Mouse (Mus musculus) large intestine, adult 2 months (tissue): Measurements from ENCODE around the gene Scyl1. TPM values are rescaled to one million over a fixed set of nuclear protein-coding genes. Genes with fewer than 3 reads are reported as not detected.
"Not testable (repeated sequence)": the region's sequence is repeated elsewhere in the genome, so short reads cannot be mapped to it uniquely, and the experiment has no call there.

Experiments
- DNase-seq: peaks from one replicate; pipeline ENCODE4 v3.0.0-alpha.2; 2012; ENCODE audit warnings: low read depth, low spot score
- WGBS: fragments of 180-500 bp; shearing (Covaris S2); methylation state at CpG from one replicate; pipeline ENCODE4 v1.1.7; 2018; 5-methylcytosine and 5-hydroxymethylcytosine counted together
- polyA plus RNA-seq: library from polyadenylated mRNA; depleted of rRNA; stranded (reverse); fragments of >200 nt; gene quantifications from 2 replicates; pipeline ENCODE4 v1.2.3, GENCODE M21; 2012; rRNA removed

Scyl1 gene
- 53.6 and 70.8 TPM in 2 replicates for polyA plus RNA-seq

DNA sequence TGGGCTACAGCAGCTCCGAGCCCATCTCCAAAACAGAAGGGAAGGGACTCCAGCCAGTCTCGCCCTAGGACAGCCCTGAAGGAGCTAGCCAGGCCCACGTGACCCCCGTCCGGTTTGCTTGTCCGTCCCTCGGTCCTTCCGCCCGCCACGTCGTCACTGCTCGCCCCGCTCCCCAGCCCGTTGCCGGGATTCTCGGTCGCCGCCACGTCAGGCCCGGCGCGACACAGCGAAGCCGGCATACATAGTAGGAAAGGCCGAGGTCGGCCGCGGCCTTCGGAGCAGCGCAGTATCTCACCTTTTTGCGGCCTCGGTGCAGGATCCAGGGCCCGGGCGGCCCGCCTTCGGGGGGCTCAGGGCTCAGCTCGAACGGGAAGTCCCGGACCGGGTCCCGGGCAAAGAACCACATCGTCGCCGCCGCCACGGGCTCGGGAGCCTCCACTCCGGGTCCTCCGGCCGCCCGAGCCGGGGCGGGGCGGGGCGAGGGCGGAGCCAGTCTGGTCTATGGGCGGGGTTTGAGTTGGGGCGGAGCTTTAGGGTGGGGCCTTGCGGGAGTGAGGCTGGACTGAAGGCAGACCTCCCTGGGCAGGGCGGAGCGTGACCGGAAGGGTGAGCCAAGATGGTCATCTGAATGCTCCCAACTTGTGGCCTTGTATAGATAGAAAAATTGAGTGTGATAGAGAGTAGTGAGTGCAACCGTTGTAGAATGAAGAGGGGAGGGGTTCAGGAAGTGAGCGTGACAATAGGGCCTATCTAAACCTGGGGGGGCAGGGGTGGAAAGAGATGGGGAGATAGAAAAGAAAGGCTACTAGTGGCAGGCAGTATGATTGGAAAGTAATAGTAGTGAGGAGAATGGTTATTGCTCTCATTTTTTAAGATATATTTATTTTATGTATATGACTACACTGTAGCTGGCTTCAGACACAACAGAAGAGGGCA lies at the start of gene Scyl1:
Gene Scyl1, minus strand, starts transcription at position 495 of the 936 bp plus-strand sequence.
- WGBS: under 1% methylated on average over 64 of the region's 64 CpGs
- no peak for DNase-seq

DNA sequence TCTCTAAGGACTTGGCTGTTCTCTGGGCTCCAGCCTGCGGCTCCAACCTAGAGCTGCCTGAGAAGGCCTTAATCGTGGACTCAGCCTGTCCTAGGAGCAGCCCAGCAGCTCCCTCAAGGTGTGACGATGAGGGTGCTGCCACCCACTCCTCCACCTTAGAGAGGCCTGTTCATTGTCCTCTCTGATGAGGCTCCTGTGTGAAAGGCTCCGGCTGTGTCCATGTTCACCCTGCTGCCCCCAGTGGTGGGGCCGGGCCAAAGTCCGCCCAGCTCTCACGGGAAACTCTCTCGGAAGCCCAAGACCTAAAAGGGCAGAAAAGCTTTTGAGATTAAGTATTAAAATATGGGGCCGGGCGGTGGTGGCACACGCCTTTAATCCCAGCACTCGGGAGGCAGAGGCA lies 48.3 kb upstream of the Scyl1 start:
- WGBS: 53% methylated on average over 12 of the region's 12 CpGs
- no peak for DNase-seq

DNA sequence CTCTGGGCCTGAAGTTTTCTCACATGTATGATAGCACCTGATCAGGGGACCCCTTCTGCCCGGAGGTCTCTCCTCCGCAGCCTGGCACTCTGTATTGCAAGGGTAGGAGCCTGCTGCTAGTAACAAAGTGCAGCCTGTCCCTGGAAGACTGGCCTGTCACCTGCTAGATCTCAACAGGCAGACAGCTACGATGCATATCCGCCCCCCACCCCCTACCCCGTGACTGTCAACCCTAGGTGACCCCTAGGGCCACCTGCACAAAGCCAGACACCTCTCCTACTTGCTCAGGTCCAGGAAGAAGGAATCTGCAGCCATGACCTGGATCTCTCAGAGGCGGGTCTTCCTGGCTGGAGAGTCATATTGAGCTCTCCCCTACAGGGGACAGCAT lies 47.4 kb upstream of the Scyl1 start:
- WGBS: 68% methylated on average over 6 of the region's 6 CpGs
- DNase-seq: no peak

DNA sequence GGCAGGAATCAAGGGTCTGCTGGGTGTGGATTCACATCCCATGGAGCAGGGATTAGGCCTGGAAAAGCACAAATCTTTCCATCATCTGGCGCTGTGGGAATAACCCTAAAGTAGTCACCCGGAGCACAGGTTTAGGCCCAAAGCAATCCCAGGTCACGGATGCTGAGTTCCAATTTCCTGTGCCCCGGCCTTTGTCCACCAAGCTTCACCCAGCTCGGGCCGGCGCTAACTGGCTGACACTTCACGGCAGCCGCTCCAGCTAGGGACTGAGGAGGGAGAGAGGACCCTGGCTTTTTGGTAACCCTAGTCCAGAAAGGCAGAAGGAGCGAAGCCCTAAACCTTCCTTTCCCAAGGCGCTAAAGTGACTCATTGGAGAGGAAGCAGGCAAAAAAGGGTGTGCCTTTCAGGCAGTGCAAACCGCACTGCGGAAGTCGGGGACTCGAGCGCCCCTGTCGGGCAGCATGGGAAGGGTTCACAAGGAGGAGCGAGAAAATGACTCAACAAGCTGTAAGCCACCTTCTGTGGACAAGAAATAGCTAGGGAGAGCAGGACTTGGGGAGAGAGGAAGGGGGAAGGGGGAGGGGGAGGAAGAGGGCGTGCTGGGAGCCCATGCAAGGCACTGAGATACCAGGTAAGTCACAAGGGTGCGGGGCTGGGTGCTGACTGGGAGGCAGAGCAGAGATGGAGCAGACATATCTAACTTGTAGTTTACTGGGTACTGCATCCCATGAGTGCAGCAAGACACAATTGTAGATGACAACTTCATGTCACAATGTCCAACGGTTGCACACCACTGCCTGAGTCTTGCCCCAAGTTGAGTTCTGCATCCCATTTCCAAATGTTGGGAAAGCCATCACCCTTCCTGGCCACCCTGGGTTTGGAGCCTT lies 46.7 kb upstream of the Scyl1 start:
- WGBS: 11% methylated on average over 21 of the region's 21 CpGs
- DNase-seq: no peak

DNA sequence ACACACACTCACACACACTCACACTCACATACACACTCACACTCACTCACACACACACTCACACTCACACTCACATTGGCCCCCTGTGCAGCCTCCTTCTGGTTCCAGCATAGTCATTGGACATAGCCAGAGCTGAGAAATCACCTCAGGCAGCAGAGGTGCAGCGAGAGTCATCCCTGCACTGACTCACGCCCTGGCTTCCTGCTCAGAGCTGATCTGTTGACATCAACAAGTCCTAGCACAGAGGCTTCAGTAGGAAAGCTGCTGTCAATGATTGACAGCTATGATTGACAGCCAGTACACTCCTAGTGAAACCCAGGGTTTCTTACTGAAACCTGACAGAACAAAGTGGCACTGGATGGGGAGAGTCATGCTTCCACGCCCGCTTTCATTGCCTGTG lies 44.7 kb upstream of the Scyl1 start:
- DNase-seq: peak; percentile 84
- WGBS: 32% methylated on average over 4 of the region's 4 CpGs

DNA sequence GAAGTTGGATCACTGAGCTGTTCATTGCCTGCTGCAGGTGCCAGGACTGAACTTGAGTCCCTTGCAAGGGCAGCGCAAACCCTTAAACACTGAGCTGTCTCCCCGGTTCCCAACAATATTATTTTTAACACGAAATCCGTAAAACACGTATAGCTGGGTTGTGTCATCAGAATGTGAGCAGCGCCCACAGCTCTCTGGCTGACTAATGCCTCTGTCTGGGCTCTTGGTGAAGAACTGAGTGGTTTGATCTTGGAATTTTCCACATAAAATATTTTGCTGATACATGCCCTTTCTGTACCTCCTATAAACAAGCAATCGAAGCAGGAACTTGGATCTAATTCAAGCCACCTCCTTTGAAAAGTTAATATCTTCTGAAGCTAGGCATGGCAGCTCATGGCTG lies 43.8 kb upstream of the Scyl1 start:
- WGBS: 16% methylated on average over 7 of the region's 7 CpGs
- no peak for DNase-seq

DNA sequence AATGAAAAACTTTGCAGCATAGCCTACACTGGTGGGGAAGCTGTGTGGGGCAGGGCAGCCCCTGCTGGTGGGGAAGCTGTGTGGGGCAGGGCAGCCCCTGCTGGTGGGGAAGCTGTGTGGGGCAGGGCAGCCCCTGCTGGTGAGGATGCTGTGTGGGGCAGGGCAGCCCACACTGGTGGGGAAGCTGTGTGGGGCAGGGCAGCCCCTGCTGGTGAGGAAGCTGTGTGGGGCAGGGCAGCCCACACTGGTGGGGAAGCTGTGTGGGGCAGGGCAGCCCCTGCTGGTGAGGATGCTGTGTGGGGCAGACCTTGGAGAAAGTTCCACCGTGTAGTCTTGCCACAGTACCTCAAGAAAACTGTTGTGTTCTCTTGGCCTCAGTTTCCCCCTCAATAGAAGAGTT lies 42.8 kb upstream of the Scyl1 start:
- not testable (repeated sequence) for DNase-seq
- 63% methylated on average over 1 of the region's 1 CpGs for WGBS

DNA sequence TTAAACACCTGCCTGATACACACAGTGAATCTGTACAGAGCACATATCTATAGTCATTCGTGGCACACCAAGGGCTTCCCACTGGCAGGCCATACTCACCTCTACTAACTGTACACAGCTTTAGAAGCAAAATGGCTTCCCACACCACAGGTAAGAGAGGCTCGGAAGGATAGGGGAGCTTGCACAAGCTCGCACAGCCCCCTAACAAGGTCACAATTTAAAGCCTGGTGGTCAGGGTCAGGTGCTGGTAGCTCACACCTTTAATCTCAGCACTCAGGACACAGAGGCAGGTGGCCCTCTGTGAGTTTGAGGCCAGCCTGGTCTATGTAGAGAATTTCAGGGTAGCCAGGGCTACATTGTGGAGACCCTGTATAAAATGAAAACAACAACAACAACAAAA lies 42.3 kb upstream of the Scyl1 start:
- no peak for DNase-seq
- WGBS: 90% methylated on average over 3 of the region's 3 CpGs

DNA sequence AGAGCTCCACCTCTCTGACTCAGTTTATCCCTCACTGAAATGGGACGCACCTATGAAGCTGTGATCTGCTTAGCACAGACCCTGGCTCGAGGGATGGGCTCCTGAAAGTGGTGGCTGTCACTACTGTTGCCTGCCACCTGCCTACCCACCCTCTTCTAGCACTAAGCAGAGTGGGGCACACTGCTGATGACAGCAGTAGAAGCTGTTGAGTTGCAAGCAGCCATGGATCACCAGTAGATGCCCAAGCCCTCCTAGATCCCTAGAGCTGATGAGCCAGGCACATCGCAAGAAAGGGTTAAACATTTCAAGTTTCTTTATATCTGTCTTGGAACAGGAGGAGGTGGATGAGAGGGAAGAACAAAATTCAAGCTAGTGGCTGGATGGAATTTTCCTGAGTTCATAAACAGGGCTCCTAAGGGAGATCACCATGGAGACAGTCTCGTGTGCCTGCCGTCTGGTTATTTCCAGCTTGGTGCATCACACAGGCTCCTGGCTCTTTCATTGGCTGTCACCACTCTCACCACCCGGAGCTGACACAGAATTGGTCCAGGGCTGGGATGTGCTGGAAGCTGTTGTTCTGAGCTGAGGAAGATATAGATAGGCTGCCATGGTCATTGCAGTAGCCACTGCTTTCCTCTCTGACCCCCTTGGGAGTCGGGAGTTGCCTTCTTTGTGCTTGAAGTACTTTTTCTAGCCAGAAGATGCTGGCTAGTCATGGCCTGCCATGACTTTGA lies 40.7 kb upstream of the Scyl1 start:
- 49% methylated on average over 7 of the region's 7 CpGs for WGBS
- no peak for DNase-seq

DNA sequence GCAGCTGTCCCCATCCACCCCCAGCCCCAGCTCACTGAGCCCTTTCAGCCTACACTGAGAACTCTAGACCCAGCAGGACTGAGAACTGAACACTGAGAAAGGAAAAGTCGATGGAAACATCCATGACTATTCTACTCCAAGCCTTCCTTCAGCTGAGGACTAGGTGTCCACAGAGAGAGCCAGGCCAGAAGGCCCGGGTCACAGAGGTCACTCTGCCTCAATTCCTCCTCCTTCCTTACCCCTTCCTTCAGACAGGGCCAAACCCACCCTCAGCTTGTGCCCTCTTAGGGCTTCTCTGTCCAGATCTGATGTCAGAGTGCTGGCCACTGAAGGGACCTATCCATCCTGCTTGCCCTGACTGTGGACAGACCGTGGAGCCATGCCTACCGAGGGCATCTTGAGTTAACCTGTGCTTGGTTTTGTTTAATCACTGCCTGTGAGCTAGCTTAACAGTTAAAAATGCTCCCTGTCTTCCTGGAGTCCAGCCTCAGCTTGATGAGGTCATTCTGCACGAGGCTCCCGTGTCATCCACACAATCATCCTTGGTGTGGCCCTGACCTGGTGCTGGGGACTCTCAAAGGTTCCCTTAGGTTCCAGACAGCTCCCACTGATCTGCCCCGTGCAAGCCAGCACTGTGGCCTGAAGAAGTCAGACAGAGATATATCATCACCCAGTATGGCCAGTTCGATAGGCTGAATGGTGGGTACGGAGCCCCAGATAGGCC lies 39.8 kb upstream of the Scyl1 start:
- 51% methylated on average over 9 of the region's 9 CpGs for WGBS
- DNase-seq: no peak

DNA sequence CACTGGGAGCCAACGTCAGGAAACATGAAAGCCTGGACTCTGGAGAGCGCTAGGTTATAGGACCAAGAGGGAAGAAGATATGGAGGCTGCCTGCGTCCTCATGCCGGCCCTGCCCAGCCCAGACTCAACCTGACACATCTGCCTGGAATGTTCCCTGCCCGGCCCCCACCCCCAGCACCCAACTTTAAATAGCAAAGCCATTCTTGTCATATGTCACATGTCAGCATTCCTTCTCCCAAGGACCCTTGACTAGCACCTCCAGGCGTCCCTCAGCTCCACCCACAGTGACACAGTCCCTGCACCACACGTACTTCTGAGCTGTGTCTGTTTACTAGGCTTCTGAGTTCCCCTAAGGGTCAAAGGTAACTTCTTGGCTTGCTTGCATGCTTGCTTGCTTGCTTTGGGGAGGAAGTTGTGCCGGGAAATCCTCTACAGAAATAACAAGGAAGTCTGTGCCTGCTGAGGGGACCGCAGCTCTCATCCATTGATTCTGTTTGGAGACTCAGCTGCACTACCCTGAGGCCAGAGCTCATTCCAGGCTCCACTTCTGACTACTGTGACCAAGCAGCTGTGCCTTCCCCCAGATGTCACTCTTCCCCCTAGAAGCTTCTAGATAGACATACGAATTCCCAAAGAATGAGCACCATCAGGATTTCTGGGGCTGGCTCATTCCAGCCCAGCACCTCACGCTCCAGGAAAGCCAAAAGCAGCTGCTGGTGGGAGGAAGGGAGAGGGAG lies 39.1 kb upstream of the Scyl1 start:
- DNase-seq: peak; percentile 81
- 9% methylated on average over 11 of the region's 11 CpGs for WGBS

DNA sequence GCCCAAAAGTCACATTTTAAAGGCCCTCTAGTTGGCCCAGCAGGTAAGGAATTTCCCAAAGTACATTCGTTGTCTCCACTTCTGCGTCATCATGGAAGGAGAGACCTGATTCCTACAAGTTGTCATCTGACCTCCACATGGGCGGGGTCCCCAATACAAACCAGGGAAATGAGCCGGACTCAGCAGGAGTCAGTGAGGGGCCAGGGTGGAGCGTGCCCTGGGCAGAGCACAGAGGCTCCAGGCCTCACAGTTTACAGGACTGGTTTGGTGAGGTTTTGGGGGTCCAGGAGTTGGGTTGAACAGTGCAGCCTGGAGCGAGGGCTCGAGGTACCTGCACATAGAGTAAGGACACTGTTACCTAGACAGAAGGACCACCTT lies 38.5 kb upstream of the Scyl1 start:
- no peak for DNase-seq
- 36% methylated on average over 7 of the region's 7 CpGs for WGBS

DNA sequence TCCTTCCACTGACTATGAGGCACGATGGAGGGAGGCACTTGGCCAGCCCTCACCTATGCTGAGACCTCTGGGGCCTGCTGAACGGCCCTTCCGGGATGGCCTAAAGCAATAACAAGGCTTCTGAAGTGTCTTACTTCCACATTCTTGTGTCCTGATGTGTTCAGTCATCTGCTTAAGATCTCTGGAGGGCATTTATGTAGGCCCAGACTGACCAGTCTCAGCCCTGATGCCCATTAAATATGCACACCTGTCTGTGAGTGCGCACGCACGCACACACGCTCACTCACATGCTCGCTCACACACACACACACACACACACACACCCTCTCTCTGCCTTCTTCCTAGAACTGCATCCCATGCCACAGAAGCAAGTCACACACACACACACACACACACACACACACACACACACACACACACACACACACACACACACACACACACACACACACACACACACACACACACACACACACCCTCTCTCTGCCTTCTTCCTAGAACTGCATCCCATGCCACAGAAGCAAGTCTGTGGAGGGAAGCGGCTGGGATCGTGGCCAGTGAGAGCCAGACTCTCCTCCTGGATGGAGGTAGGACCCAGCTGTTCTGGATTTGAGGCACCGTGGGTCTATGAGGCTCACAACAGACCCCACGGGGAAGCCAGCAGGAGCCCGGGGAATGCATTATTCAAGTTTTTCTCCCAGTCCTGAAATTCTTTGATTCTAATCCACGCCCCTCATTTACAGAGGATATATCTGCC lies 37.9 kb upstream of the Scyl1 start:
- no peak for DNase-seq
- 64% methylated on average over 14 of the region's 14 CpGs for WGBS

DNA sequence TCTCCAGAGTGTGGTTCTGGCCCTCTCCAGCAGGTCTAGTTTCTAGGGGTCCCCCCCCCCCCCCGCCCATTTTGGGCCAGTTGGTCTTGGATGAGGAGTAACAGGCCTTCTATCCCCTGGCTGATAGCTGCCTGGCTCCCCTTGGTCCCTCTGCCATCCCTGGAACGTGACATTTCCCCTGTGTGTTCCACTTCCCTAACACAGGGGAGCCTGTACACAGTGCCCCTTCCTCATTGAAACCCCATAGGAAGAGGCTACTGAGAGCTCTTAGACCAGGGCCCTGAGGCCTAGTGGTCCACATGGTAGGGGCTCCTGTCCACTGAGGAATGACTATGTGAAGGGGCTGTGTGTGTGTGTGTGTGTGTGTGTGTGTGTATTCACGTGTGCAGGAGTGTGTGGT lies 36.5 kb upstream of the Scyl1 start:
- DNase-seq: no peak
- WGBS: 82% methylated on average over 3 of the region's 3 CpGs

DNA sequence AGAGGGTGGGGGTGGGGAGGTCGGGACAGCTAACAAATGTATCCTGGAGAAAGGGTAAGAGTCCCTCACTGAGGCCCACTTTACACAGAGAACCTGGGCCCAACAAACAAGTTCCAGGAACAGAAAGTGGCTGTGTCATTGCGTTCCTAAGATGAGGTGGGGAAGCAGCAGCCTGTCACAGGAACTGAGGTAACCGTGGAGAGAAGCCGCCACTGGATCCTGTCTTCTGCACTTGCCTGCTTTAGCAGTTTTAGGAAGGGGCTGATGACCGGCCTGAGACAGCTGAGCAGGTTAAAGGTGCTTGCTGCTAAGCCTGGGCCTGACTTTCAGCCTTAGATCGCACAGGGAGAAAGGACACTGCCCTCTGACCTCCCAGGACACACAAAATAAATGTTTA lies 35.6 kb upstream of the Scyl1 start:
- no peak for DNase-seq
- WGBS: 57% methylated on average over 6 of the region's 6 CpGs

DNA sequence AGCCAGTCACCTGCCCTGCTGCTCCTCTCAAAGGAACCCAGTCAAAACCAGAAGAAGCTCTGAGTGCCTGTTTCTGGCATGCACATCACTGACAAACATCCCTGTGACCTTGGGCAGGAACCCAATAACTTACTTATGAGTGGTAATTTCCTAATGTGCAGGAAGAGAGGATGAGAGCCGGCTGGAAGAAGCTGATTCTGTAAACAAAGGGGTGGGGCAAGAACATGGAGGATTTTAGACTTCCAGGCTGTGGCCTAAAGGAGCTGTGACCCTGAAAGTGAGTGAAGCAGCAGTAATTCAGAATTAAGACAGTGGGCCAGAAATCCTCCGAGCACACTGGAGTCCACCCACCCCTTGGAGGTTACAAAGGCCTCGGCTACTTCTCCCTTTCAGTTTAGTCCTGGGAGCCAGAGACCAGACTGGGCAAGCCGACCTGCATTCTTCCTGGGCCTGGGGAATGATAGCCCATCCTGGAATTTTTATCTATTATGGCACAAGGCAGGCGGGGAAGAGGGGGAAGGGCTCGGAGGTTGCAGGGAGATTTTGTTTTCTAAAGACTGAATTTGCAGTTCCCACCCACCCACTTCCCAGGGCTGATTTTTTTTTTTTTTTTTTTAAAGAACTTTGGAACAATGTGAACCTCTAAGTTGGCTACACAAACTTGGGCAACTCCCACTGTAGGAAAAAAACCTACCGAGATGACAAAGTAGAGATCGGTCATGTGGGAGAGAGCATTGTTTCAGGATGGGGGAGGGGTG lies 35.0 kb upstream of the Scyl1 start:
- WGBS: 21% methylated on average over 8 of the region's 8 CpGs
- DNase-seq: no peak

DNA sequence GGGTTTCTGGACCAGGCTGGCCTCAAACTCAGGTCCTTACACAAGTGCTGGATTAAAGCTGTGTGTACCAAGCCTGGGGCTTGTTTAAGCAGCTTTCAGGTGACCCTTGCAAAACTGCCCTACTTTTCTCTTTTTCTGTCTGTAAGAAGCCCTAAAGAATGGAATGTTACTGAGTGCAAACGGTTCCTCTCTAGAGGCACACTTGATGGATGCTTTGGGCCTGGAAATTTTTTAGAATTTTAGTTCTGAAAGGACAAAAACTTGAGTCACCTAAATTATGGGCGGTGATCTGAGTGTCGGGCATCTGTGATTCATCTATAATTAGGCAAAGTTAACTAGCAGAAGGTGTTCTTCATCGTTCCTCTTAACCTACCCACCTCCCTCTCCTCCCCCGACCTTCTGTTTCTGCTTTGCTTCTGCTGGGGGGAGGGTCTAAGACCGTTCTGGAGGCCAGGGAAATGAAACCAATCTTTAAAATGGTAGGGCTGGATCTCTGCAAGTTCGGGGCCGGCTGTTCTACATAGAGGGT lies 33.2 kb upstream of the Scyl1 start:
- no peak for DNase-seq
- WGBS: 34% methylated on average over 8 of the region's 8 CpGs
